Mouse (Mus musculus) neural tube, embryonic 13.5 days (tissue): Measurements from ENCODE around the gene Npb. TPM values are rescaled to one million over a fixed set of nuclear protein-coding genes. Genes with fewer than 3 reads are reported as not detected.

Experiments
- ATAC-seq: fragments of 200-750 bp; cut with Nextera tagmentation; 2 replicates; pipeline ENCODE4 v1.8.0; 2017; ENCODE audit warnings: low read depth, mild to moderate bottlenecking, moderate TSS enrichment, moderate library complexity
- H3K27ac ChIP-seq: fragments of 300-500 bp; sonication (generic); replicated peaks from 2 replicates; pipeline ENCODE4 v1.5.1; 2015; ENCODE audit warnings: moderate library complexity, mild to moderate bottlenecking, inconsistent platforms
- H3K27me3 ChIP-seq: fragments of 300-500 bp; sonication (generic); 2 replicates; pipeline ENCODE4 v1.6.1; 2015; ENCODE audit warnings: mild to moderate bottlenecking, inconsistent platforms
- H3K36me3 ChIP-seq: fragments of 300-500 bp; sonication (generic); 2 replicates; pipeline ENCODE4 v1.6.1; 2015; ENCODE audit warnings: mild to moderate bottlenecking, inconsistent platforms
- H3K4me1 ChIP-seq: fragments of 300-500 bp; sonication (generic); replicated peaks from 2 replicates; pipeline ENCODE4 v1.6.1; 2015; ENCODE audit warnings: inconsistent platforms
- H3K4me2 ChIP-seq: fragments of 300-500 bp; sonication (generic); 2 replicates; pipeline ENCODE4 v1.6.1; 2015; ENCODE audit warnings: inconsistent platforms, mild to moderate bottlenecking, moderate library complexity
- H3K4me3 ChIP-seq: fragments of 300-500 bp; sonication (generic); 2 replicates; pipeline ENCODE4 v1.5.1; 2015; ENCODE audit warnings: mild to moderate bottlenecking, inconsistent platforms
- H3K9ac ChIP-seq: fragments of 300-500 bp; sonication (generic); 2 replicates; pipeline ENCODE4 v1.6.1; 2015; ENCODE audit warnings: moderate library complexity, mild to moderate bottlenecking, inconsistent platforms
- H3K9me3 ChIP-seq: fragments of 300-500 bp; sonication (generic); 2 replicates; pipeline ENCODE4 v1.6.1; 2016; ENCODE audit warnings: inconsistent platforms
- WGBS: fragments of 180-500 bp; shearing (Covaris S2); methylation state at CpG from one replicate; pipeline ENCODE4 v1.1.7; 2015; 5-methylcytosine and 5-hydroxymethylcytosine counted together
- polyA plus RNA-seq: library from polyadenylated mRNA; unstranded; fragments of >200 nt; fragmentation: Nextera tagmentation; extraction: Ambion mirVana; gene quantifications from 2 replicates; pipeline ENCODE4 v1.2.1, GENCODE M21; 2015

The Npb gene
- polyA plus RNA-seq, 1 experiment from 2014 or later, result 0.81 TPM

- Histone ChIP-seq H3K4me1 (peaks cover 18% of the 10 kb centered on the region), H3K27me3 (peaks cover 16% of the 10 kb centered on the region), H3K4me2 (no peak overlapping the region), H3K9me3 (no peaks in the 10 kb centered on the region), H3K9ac (peak overlapping the region; percentile 62; the same call in 1 of the 2 replicates), H3K4me3 (no peak overlapping the region), H3K27ac (no peak overlapping the region), H3K36me3 (peaks cover 74% of the 10 kb centered on the region)
- ATAC-seq, result no peak
- WGBS, result 44% methylated on average over 8 of the region's 8 CpGs
Observed at GRCm38 (mm10) chr11:120609250-120609649, 973 bp downstream of the Npb start.

- Histone ChIP-seq H3K36me3 (peaks cover 69% of the 10 kb centered on the region), H3K27ac (no peak overlapping the region), H3K27me3 (peaks cover 16% of the 10 kb centered on the region), H3K4me3 (no peak overlapping the region), H3K9ac (no peak overlapping the region), H3K4me1 (peaks cover 25% of the 10 kb centered on the region), H3K9me3 (no peaks in the 10 kb centered on the region), H3K4me2 (no peak overlapping the region)
- WGBS, result 88% methylated on average over 9 of the region's 9 CpGs
- no peak for ATAC-seq
Observed at GRCm38 (mm10) chr11:120610477-120611046, 2.3 kb downstream of the Npb start.

- 55% methylated on average over 6 of the region's 6 CpGs for WGBS
- Histone ChIP-seq H3K4me1 (peaks cover 40% of the 10 kb centered on the region), H3K9ac (no peak overlapping the region), H3K4me2 (no peak overlapping the region), H3K9me3 (no peaks in the 10 kb centered on the region), H3K27ac (no peak overlapping the region), H3K36me3 (peaks cover 53% of the 10 kb centered on the region), H3K4me3 (no peak overlapping the region), H3K27me3 (peaks cover 13% of the 10 kb centered on the region)
- no peak for ATAC-seq
Observed at GRCm38 (mm10) chr11:120612763-120613162, 4.5 kb downstream of the Npb start.

GRCm38 (mm10) chr11:120613481-120613972 lies 5.2 kb downstream of the Npb start:
- no peak overlapping the region for H3K27ac ChIP-seq
- H3K36me3 ChIP-seq, result peaks cover 58% of the 10 kb centered on the region
- H3K9me3 ChIP-seq, result no peaks in the 10 kb centered on the region
- peaks cover 38% of the 10 kb centered on the region for H3K4me1 ChIP-seq
- no peak overlapping the region for H3K9ac ChIP-seq
- no peak for ATAC-seq
- H3K4me2 ChIP-seq, result no peak overlapping the region
- peaks cover 13% of the 10 kb centered on the region for H3K27me3 ChIP-seq
- WGBS, result 86% methylated on average over 10 of the region's 10 CpGs
- H3K4me3 ChIP-seq, result no peak overlapping the region

- ATAC-seq, result no peak
- H3K4me2 ChIP-seq, result no peak overlapping the region
- H3K4me1 ChIP-seq, result peaks cover 33% of the 10 kb centered on the region
- 66% methylated on average over 8 of the region's 8 CpGs for WGBS
- H3K27me3 ChIP-seq, result peaks cover 9% of the 10 kb centered on the region
- peaks cover 63% of the 10 kb centered on the region for H3K36me3 ChIP-seq
- no peak overlapping the region for H3K27ac ChIP-seq
- no peak overlapping the region for H3K9ac ChIP-seq
- H3K9me3 ChIP-seq, result no peaks in the 10 kb centered on the region
- H3K4me3 ChIP-seq, result no peak overlapping the region
Observed at GRCm38 (mm10) chr11:120613976-120614375, 5.7 kb downstream of the Npb start.

- Histone ChIP-seq H3K9ac (0 out of 2 replicates have a peak overlapping the region, but pooled peaks have one; percentile 34), H3K9me3 (no peaks in the 10 kb centered on the region), H3K27ac (no peak overlapping the region), H3K27me3 (no peaks in the 10 kb centered on the region), H3K36me3 (peaks cover 69% of the 10 kb centered on the region), H3K4me2 (no peak overlapping the region), H3K4me1 (peaks cover 29% of the 10 kb centered on the region), H3K4me3 (no peak overlapping the region)
- 92% methylated on average over 6 of the region's 6 CpGs for WGBS
- ATAC-seq, result no peak
Observed at GRCm38 (mm10) chr11:120615167-120615566, 6.9 kb downstream of the Npb start.

GRCm38 (mm10) chr11:120615606-120616203 lies 7.4 kb downstream of the Npb start:
- no peak for ATAC-seq
- WGBS, result 87% methylated on average over 11 of the region's 11 CpGs
- no peak overlapping the region for H3K27ac ChIP-seq
- H3K4me3 ChIP-seq, result no peak overlapping the region
- H3K4me1 ChIP-seq, result peaks cover 29% of the 10 kb centered on the region
- H3K27me3 ChIP-seq, result no peaks in the 10 kb centered on the region
- H3K9ac ChIP-seq, result 0 out of 2 replicates have a peak overlapping the region, but pooled peaks have one; percentile 34
- H3K4me2 ChIP-seq, result 0 out of 2 replicates have a peak overlapping the region, but pooled peaks have one; percentile 5
- H3K36me3 ChIP-seq, result peaks cover 69% of the 10 kb centered on the region
- no peaks in the 10 kb centered on the region for H3K9me3 ChIP-seq

GRCm38 (mm10) chr11:120616617-120617294 lies 8.5 kb downstream of the Npb start:
- Histone ChIP-seq H3K36me3 (peaks cover 69% of the 10 kb centered on the region), H3K27ac (peak overlapping the region; percentile 81), H3K27me3 (no peaks in the 10 kb centered on the region), H3K4me3 (peak overlapping the region; percentile 63), H3K9me3 (no peaks in the 10 kb centered on the region), H3K9ac (peak overlapping the region; percentile 81), H3K4me1 (peaks cover 29% of the 10 kb centered on the region), H3K4me2 (peak overlapping the region; percentile 65)
- WGBS, result 58% methylated on average over 4 of the region's 4 CpGs
- ATAC-seq, result no peak

GRCm38 (mm10) chr11:120617519-120618112 lies 9.3 kb downstream of the Npb start, which contains the start of gene Pcyt2:
Gene Pcyt2, minus strand, starts transcription at chr11:120617936.
- Histone ChIP-seq H3K4me3 (peak within 1 kb of the TSS; percentile 63), H3K9me3 (no peaks in the 10 kb centered on the region), H3K4me1 (peaks cover 29% of the 10 kb centered on the region), H3K27ac (peak within 1 kb of the TSS; percentile 81), H3K9ac (peak within 1 kb of the TSS; percentile 81), H3K4me2 (peak within 1 kb of the TSS; percentile 65), H3K36me3 (peaks cover 69% of the 10 kb centered on the region), H3K27me3 (no peaks in the 10 kb centered on the region)
- peak; percentile 96 for ATAC-seq
- WGBS, result 1% methylated on average over 56 of the region's 56 CpGs

GRCm38 (mm10) chr11:120618619-120619535 lies 10.6 kb downstream of the Npb start:
- Histone ChIP-seq H3K27me3 (no peaks in the 10 kb centered on the region), H3K27ac (0 out of 2 replicates have a peak overlapping the region, but pooled peaks have one; percentile 42), H3K36me3 (peaks cover 65% of the 10 kb centered on the region), H3K4me2 (no peak overlapping the region), H3K9ac (no peak overlapping the region), H3K4me1 (peaks cover 35% of the 10 kb centered on the region), H3K9me3 (no peaks in the 10 kb centered on the region), H3K4me3 (peak overlapping the region; percentile 63; the same call in 1 of the 2 replicates)
- WGBS, result 92% methylated on average over 25 of the region's 25 CpGs
- ATAC-seq, result no peak

- Histone ChIP-seq H3K27ac (no peak overlapping the region), H3K36me3 (peaks cover 57% of the 10 kb centered on the region), H3K27me3 (no peaks in the 10 kb centered on the region), H3K9me3 (no peaks in the 10 kb centered on the region), H3K4me1 (peaks cover 40% of the 10 kb centered on the region), H3K4me3 (no peak overlapping the region), H3K4me2 (no peak overlapping the region), H3K9ac (no peak overlapping the region)
- 93% methylated on average over 14 of the region's 14 CpGs for WGBS
- no peak for ATAC-seq
Observed at GRCm38 (mm10) chr11:120620195-120620594, 11.9 kb downstream of the Npb start.
